Mouse (Mus musculus): ENCODE data around the gene Mipol1. TPM values are rescaled to one million over a fixed set of nuclear protein-coding genes. Genes with fewer than 3 reads are reported as not detected.
"Not testable (repeated sequence)": the region's sequence is repeated elsewhere in the genome, so short reads cannot be mapped to it uniquely, and the experiment has no call there.

Mipol1 gene
- total RNA-seq, 2 experiments from 2014 or later: 3.0 to 3.4 TPM

- DNase-seq: no peak
- Histone ChIP-seq H3K27ac (no peak overlapping the region), H3K4me3 (no peak overlapping the region)
- intact Hi-C loops (cut with DNase I): no loop called here
- TF ChIP-seq CTCF (IDR thresholded peaks at IDR 0.05): no peak
Measured at GRCm38 (mm10) chr12:57400186-57400585, 170.0 kb downstream of the Mipol1 start.

GRCm38 (mm10) chr12:57401126-57401525 is 170.9 kb downstream of the Mipol1 start:
- Histone ChIP-seq H3K4me3 (no peak overlapping the region), H3K27ac (no peak overlapping the region)
- intact Hi-C loops (cut with DNase I): no loop called here
- TF ChIP-seq CTCF (IDR thresholded peaks at IDR 0.05): no peak
- DNase-seq: no peak

- H3K4me3 ChIP-seq: no peak overlapping the region
- DNase-seq: no peak
- H3K27ac ChIP-seq: no peak overlapping the region
- TF ChIP-seq CTCF (IDR thresholded peaks at IDR 0.05): no peak
- intact Hi-C loops (cut with DNase I): no loop called here
Measured at GRCm38 (mm10) chr12:57402360-57402759, 172.1 kb downstream of the Mipol1 start.

GRCm38 (mm10) chr12:57409976-57410375 is 179.7 kb downstream of the Mipol1 start:
- H3K4me3 ChIP-seq: no peak overlapping the region
- no peak for DNase-seq
- no peak overlapping the region for H3K27ac ChIP-seq
- intact Hi-C loops (cut with DNase I): no loop called here
- TF ChIP-seq CTCF (IDR thresholded peaks at IDR 0.05): no peak

GRCm38 (mm10) chr12:57413833-57414232 is 183.6 kb downstream of the Mipol1 start:
- DNase-seq: no peak
- TF ChIP-seq CTCF (IDR thresholded peaks at IDR 0.05): no peak
- no peak overlapping the region for H3K4me3 ChIP-seq
- intact Hi-C loops (cut with DNase I): no loop called here
- no peak overlapping the region for H3K27ac ChIP-seq

- intact Hi-C loops (cut with DNase I): no loop called here
- TF ChIP-seq CTCF (IDR thresholded peaks at IDR 0.05): no peak
- Histone ChIP-seq H3K27ac (no peak overlapping the region), H3K4me3 (no peak overlapping the region)
- no peak for DNase-seq
Measured at GRCm38 (mm10) chr12:57424902-57425301, 194.7 kb downstream of the Mipol1 start.

- no peak overlapping the region for H3K27ac ChIP-seq
- no peak for DNase-seq
- H3K4me3 ChIP-seq: no peak overlapping the region
- TF ChIP-seq CTCF (IDR thresholded peaks at IDR 0.05): no peak
- intact Hi-C loops (cut with DNase I): no loop called here
Measured at GRCm38 (mm10) chr12:57428243-57428642, 198.0 kb downstream of the Mipol1 start.

GRCm38 (mm10) chr12:57428767-57429166 is 198.5 kb downstream of the Mipol1 start:
- no peak for TF ChIP-seq CTCF (IDR thresholded peaks at IDR 0.05)
- Histone ChIP-seq H3K4me3 (no peak overlapping the region), H3K27ac (no peak overlapping the region)
- no peak for DNase-seq
- intact Hi-C loops (cut with DNase I): no loop called here

- DNase-seq; H3K4me3 ChIP-seq; intact Hi-C loops (cut with DNase I); H3K27ac ChIP-seq: not testable (repeated sequence)
Measured at GRCm38 (mm10) chr12:57436939-57437659, 206.9 kb downstream of the Mipol1 start.

GRCm38 (mm10) chr12:57444281-57444903 is 214.2 kb downstream of the Mipol1 start:
- no peak for DNase-seq
- intact Hi-C loops (cut with DNase I): no loop called here
- TF ChIP-seq CTCF (IDR thresholded peaks at IDR 0.05): no peak
- no peak overlapping the region for H3K4me3 ChIP-seq
- H3K27ac ChIP-seq: no peak overlapping the region

- no peak overlapping the region for H3K4me3 ChIP-seq
- no peak overlapping the region for H3K27ac ChIP-seq
- intact Hi-C loops (cut with DNase I): no loop called here
- DNase-seq: no peak
- no peak for TF ChIP-seq CTCF (IDR thresholded peaks at IDR 0.05)
Measured at GRCm38 (mm10) chr12:57447331-57447730, 217.1 kb downstream of the Mipol1 start.

GRCm38 (mm10) chr12:57449299-57449698 is 219.1 kb downstream of the Mipol1 start:
- Histone ChIP-seq H3K4me3 (no peak overlapping the region), H3K27ac (no peak overlapping the region)
- intact Hi-C loops (cut with DNase I): no loop called here
- no peak for TF ChIP-seq CTCF (IDR thresholded peaks at IDR 0.05)
- no peak for DNase-seq

GRCm38 (mm10) chr12:57450017-57450583 is 219.9 kb downstream of the Mipol1 start:
- no peak for DNase-seq

More at GRCm38 (mm10) chr12:57450017-57450583, 219.9 kb downstream of the Mipol1 start:
- H3K4me3 ChIP-seq: no peak overlapping the region
- no peak overlapping the region for H3K27ac ChIP-seq
- intact Hi-C loops (cut with DNase I): no loop called here
- TF ChIP-seq CTCF (IDR thresholded peaks at IDR 0.05): no peak
